Mouse (Mus musculus): Measurements from ENCODE around the gene Timm8a2. TPM values are rescaled to one million over a fixed set of nuclear protein-coding genes. Genes with fewer than 3 reads are reported as not detected.

The Timm8a2 gene
- total RNA-seq, 1 experiment, result 3.2 TPM

DNA sequence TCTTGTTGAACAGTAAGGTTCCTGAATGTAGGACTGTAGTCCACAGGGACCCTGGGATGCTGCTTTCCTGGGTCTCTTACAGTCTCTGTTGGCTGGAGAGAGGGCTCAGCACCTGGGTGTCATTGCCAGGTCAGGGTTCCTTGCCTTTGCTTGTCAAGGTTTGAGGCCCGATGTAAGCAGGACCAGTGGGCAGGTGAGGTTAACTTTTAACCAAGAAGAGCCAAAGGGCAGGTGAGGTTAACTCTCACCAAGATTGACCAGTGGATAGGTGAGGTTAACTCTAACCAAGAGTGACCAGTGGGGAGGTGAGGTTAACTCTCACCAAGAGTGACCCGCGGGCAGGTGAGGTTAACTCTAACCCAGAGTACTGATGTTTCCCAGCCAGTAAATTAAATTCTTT lies 45.1 kb upstream of the Timm8a2 start:
- in situ Hi-C loops (cut with MboI; ENCODE audit: low sequenced_read_pairs in 2 of 2, unreplicated experiment in 2 of 2), result no loop called here
- H3K27ac ChIP-seq (ENCODE audit: insufficient read depth, low read depth, low read length, poor library complexity, severe bottlenecking), result no peak overlapping the region
- H3K9me3 ChIP-seq (ENCODE audit: control insufficient read depth, insufficient read depth, low read depth, low read length), result no peaks in the 10 kb centered on the region
- TF ChIP-seq MAFK (IDR thresholded peaks at IDR 0.05; ENCODE audit: insufficient read depth, low read depth, low read length) (no peak), ZNF384 (IDR thresholded peaks at IDR 0.05; ENCODE audit: low read depth, low read length) (no peak), ZC3H11A (IDR thresholded peaks at IDR 0.05; ENCODE audit: borderline replicate concordance, low read depth, low read length) (no peak), HCFC1 (IDR thresholded peaks at IDR 0.05; ENCODE audit: borderline replicate concordance, insufficient read depth, low read length) (no peak), CHD2 (IDR thresholded peaks at IDR 0.05; ENCODE audit: low read depth, low read length) (no peak)
- H3K9ac ChIP-seq (ENCODE audit: insufficient read depth, low read depth, low read length, poor library complexity, severe bottlenecking), result no peak overlapping the region
- H3K4me1 ChIP-seq (ENCODE audit: control insufficient read depth in 2 of 2, insufficient read depth in 2 of 2, low read length in 2 of 2, poor library complexity in 1 of 2), result no peaks in the 10 kb centered on the region
- no peak overlapping the region for H3K4me3 ChIP-seq (ENCODE audit: insufficient read depth in 1 of 2, low read depth in 1 of 2, low read length in 2 of 2, poor library complexity in 1 of 2, severe bottlenecking in 1 of 2)
- H3K36me3 ChIP-seq (ENCODE audit: control insufficient read depth, insufficient read depth, low read length, poor library complexity, severe bottlenecking), result peaks cover 2% of the 10 kb centered on the region; the same call in 1 of the 2 replicates
- DNase-seq (ENCODE audit: low read depth, low spot score), result no peak

DNA sequence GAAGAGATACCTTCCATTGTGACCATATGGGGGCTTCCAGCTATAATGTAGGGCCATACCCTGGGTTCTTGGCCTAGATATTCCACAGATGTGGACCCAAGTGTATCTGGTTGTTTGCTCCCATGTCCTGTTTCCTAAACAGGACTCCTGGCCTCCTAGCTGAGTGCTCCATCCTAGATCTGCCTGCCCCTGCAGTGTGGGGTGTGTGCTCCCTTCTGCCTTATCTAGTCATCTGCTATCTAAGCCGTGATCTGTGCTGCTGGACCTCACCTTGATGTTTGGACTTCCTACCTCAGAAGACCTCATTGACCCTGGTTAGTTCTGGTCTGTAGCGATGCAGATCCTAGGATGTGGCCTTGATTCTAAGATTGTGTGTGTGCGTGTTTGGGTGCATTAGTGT lies 44.6 kb upstream of the Timm8a2 start:
- no peak for TF ChIP-seq HCFC1 (IDR thresholded peaks at IDR 0.05; ENCODE audit: borderline replicate concordance, insufficient read depth, low read length)
- no peak for TF ChIP-seq CHD2 (IDR thresholded peaks at IDR 0.05; ENCODE audit: low read depth, low read length)
- TF ChIP-seq ZNF384 (IDR thresholded peaks at IDR 0.05; ENCODE audit: low read depth, low read length), result no peak
- no peak for TF ChIP-seq ZC3H11A (IDR thresholded peaks at IDR 0.05; ENCODE audit: borderline replicate concordance, low read depth, low read length)
- no peak for TF ChIP-seq MAFK (IDR thresholded peaks at IDR 0.05; ENCODE audit: insufficient read depth, low read depth, low read length)
- H3K4me3 ChIP-seq (ENCODE audit: insufficient read depth in 1 of 2, low read depth in 1 of 2, low read length in 2 of 2, poor library complexity in 1 of 2, severe bottlenecking in 1 of 2), result no peak overlapping the region
- no peaks in the 10 kb centered on the region for H3K4me1 ChIP-seq (ENCODE audit: control insufficient read depth in 2 of 2, insufficient read depth in 2 of 2, low read length in 2 of 2, poor library complexity in 1 of 2)
- H3K9ac ChIP-seq (ENCODE audit: insufficient read depth, low read depth, low read length, poor library complexity, severe bottlenecking), result no peak overlapping the region
- H3K9me3 ChIP-seq (ENCODE audit: control insufficient read depth, insufficient read depth, low read depth, low read length), result no peaks in the 10 kb centered on the region
- no peak overlapping the region for H3K27ac ChIP-seq (ENCODE audit: insufficient read depth, low read depth, low read length, poor library complexity, severe bottlenecking)
- DNase-seq (ENCODE audit: low read depth, low spot score), result no peak
- peaks cover 2% of the 10 kb centered on the region; the same call in 1 of the 2 replicates for H3K36me3 ChIP-seq (ENCODE audit: control insufficient read depth, insufficient read depth, low read length, poor library complexity, severe bottlenecking)
- in situ Hi-C loops (cut with MboI; ENCODE audit: low sequenced_read_pairs in 2 of 2, unreplicated experiment in 2 of 2), result no loop called here

DNA sequence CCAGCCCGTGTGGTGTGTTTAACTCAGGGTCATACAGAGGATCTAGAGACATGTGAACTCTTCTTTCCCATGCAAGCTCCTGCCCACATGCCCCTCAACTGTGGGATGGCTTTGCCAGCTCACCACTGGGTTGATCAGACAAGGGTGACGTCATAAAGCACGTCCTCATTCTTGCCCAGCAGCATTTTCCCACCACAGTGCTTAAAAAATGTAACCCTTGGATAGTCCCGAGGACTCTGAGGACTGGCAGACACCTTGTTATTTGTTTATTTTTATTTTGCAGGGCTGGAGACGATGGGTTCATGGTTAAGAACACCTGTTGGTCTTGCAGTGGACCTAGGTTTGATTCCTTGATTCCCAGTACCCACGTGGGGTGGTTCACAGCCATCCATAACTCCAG lies 43.6 kb upstream of the Timm8a2 start:
- Histone ChIP-seq H3K9me3 (ENCODE audit: control insufficient read depth, insufficient read depth, low read depth, low read length) (no peaks in the 10 kb centered on the region), H3K9ac (ENCODE audit: insufficient read depth, low read depth, low read length, poor library complexity, severe bottlenecking) (no peak overlapping the region), H3K27ac (ENCODE audit: insufficient read depth, low read depth, low read length, poor library complexity, severe bottlenecking) (no peak overlapping the region), H3K4me3 (ENCODE audit: insufficient read depth in 1 of 2, low read depth in 1 of 2, low read length in 2 of 2, poor library complexity in 1 of 2, severe bottlenecking in 1 of 2) (no peak overlapping the region), H3K36me3 (ENCODE audit: control insufficient read depth, insufficient read depth, low read length, poor library complexity, severe bottlenecking) (peaks cover 4% of the 10 kb centered on the region; the same call in 1 of the 2 replicates), H3K4me1 (ENCODE audit: control insufficient read depth in 2 of 2, insufficient read depth in 2 of 2, low read length in 2 of 2, poor library complexity in 1 of 2) (no peaks in the 10 kb centered on the region)
- DNase-seq (ENCODE audit: low read depth, low spot score), result no peak
- TF ChIP-seq HCFC1 (IDR thresholded peaks at IDR 0.05; ENCODE audit: borderline replicate concordance, insufficient read depth, low read length), result no peak
- TF ChIP-seq ZNF384 (IDR thresholded peaks at IDR 0.05; ENCODE audit: low read depth, low read length), result no peak
- no peak for TF ChIP-seq MAFK (IDR thresholded peaks at IDR 0.05; ENCODE audit: insufficient read depth, low read depth, low read length)
- TF ChIP-seq CHD2 (IDR thresholded peaks at IDR 0.05; ENCODE audit: low read depth, low read length), result no peak
- TF ChIP-seq ZC3H11A (IDR thresholded peaks at IDR 0.05; ENCODE audit: borderline replicate concordance, low read depth, low read length), result no peak
- in situ Hi-C loops (cut with MboI; ENCODE audit: low sequenced_read_pairs in 2 of 2, unreplicated experiment in 2 of 2), result no loop called here

DNA sequence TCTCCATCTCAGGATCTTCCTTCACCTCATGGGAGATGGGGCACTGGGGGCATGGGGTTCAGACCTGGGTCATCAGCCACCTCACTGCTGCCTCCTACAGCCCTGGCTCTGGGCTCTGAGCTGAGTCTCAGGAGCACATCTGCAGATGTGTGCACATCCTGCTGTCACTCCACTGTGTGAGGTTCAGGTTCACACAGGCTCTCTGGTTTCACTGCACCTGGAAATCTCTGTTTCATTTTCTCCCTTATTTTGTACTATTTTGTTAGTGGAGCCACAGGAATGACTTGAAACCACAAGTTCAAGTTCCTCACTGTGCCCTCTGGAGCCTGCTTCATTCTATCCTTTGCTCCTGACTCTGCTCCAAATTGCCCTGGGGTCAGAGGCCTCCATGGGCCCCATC lies 42.6 kb upstream of the Timm8a2 start:
- H3K9ac ChIP-seq (ENCODE audit: insufficient read depth, low read depth, low read length, poor library complexity, severe bottlenecking), result no peak overlapping the region
- H3K9me3 ChIP-seq (ENCODE audit: control insufficient read depth, insufficient read depth, low read depth, low read length), result no peaks in the 10 kb centered on the region
- no peak for TF ChIP-seq ZNF384 (IDR thresholded peaks at IDR 0.05; ENCODE audit: low read depth, low read length)
- TF ChIP-seq ZC3H11A (IDR thresholded peaks at IDR 0.05; ENCODE audit: borderline replicate concordance, low read depth, low read length), result no peak
- no peak for TF ChIP-seq CHD2 (IDR thresholded peaks at IDR 0.05; ENCODE audit: low read depth, low read length)
- TF ChIP-seq MAFK (IDR thresholded peaks at IDR 0.05; ENCODE audit: insufficient read depth, low read depth, low read length), result no peak
- TF ChIP-seq HCFC1 (IDR thresholded peaks at IDR 0.05; ENCODE audit: borderline replicate concordance, insufficient read depth, low read length), result no peak
- H3K4me1 ChIP-seq (ENCODE audit: control insufficient read depth in 2 of 2, insufficient read depth in 2 of 2, low read length in 2 of 2, poor library complexity in 1 of 2), result no peaks in the 10 kb centered on the region
- DNase-seq (ENCODE audit: low read depth, low spot score), result no peak
- no peak overlapping the region for H3K4me3 ChIP-seq (ENCODE audit: insufficient read depth in 1 of 2, low read depth in 1 of 2, low read length in 2 of 2, poor library complexity in 1 of 2, severe bottlenecking in 1 of 2)
- peaks cover 4% of the 10 kb centered on the region; the same call in 1 of the 2 replicates for H3K36me3 ChIP-seq (ENCODE audit: control insufficient read depth, insufficient read depth, low read length, poor library complexity, severe bottlenecking)
- H3K27ac ChIP-seq (ENCODE audit: insufficient read depth, low read depth, low read length, poor library complexity, severe bottlenecking), result no peak overlapping the region
- in situ Hi-C loops (cut with MboI; ENCODE audit: low sequenced_read_pairs in 2 of 2, unreplicated experiment in 2 of 2), result no loop called here
